Mouse (Mus musculus) layer of hippocampus, adult 18-20 months (tissue): ENCODE measurements around the gene Tmem235. TPM values are rescaled to one million over a fixed set of nuclear protein-coding genes. Genes with fewer than 3 reads are reported as not detected.
"Not testable (repeated sequence)": the region's sequence is repeated elsewhere in the genome, so short reads cannot be mapped to it uniquely, and the experiment has no call there.

ENCODE experiments used
- DNase-seq, 2 experiments: peaks; one replicate each; pipeline ENCODE4 v3.0.0; 2022; ENCODE audit warnings: low spot score in 2 of 2
- long read RNA-seq: library from polyadenylated mRNA; stranded (forward); transcript quantifications from one replicate; pipeline ENCODE4 v2.0.0, GENCODE M21; 2021
- total RNA-seq, 2 experiments: library from RNA; stranded (reverse); gene quantifications; 2 replicates each; pipeline ENCODE4 v1.2.3; 2021

The Tmem235 gene
- not detected for total RNA-seq
- long read RNA-seq, result 0 reads

DNA sequence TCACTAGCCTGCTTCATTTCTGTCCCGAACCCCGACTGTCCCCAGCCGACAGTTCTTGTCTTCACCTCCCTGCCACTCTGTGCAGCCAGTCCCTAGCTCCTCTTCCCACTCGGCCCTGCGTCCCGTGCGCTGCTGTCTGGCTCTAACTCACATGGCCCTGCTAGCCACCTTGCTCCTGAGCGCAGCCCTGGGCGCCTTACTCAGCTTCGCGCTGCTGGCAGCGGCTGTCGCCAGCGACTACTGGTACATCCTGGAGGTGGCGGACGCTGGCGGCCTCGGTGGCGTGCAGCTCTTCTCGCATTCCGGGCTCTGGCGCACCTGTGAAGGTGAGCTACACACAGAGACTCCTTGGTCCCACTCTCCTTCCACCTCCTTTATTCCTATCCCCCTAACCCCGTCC lies at the start of gene Tmem235:
Tmem235 (plus strand) TSS at position 152 of the 400 bp plus-strand sequence.
- no peak for DNase-seq

DNA sequence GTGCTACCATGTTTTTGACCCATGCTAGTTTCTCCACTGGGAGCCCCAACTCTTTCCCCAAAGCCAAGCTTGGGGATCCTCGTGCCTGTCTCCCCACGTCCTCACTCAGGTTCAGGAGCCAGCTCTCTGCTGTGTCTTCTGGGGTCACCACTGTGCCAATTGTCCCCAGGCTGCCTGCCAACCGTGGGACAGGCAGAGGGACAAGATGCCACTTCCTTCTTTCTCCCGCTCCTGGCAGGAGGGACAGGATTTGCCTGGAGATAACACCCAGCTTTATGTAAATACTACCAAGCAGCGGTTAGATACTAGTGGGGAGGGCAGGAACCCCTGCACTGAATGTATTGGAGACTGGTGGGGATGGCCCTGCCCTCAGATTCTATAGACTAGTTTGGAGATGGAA lies 46.7 kb upstream of the Tmem235 start:
- no peak for DNase-seq

DNA sequence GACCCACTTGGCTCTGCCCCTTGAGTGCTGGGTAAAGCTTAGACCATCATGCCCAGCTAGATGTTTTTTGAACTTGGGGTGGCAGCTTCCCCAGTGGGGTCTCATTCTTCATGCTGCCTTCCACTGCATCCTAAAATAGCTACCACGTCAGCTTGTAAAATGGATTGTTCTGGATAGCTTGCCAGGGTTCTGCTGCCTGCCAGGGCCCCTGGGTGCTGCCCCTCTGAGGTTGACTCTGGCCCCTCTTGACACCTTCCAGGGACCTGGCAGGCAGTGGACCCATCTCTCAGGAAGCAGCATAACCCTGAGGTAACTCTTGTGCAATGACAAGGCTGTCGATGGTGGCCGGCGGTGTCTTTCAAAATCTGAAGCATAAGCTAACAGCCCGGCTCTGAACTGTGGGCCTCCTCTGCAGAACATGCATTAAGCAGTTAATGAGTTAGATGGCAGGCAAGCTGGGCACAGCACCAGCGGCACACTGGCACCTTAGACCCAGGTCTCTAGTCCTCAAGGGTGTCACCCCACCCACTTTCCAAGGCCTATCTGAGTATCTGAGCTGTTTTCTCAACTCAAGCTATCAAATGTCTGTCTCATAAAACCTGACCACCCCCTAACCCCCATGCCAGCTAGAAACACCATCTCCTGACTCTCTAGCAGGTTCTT lies 45.7 kb upstream of the Tmem235 start:
- no peak for DNase-seq

DNA sequence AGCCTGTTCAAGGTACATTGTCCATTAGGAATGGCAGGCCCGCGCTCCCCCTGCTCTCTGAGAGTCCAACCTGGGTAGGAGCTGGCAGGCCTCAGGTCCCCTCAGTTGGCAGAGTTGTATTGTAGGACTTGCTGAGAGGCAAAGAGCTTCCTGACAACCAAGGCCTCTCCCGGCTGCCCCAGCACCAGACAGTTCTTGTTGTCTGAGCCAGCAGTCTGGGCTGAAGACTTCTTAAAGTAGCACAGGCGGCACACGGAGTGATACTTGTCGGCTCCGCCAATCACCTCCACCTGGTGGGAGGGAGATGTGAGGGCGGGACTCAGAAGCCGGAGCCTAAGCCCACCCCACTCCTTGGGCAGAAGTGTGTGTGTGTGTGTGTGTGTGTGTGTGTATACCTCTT lies 44.7 kb upstream of the Tmem235 start:
- not testable (repeated sequence) for DNase-seq

DNA sequence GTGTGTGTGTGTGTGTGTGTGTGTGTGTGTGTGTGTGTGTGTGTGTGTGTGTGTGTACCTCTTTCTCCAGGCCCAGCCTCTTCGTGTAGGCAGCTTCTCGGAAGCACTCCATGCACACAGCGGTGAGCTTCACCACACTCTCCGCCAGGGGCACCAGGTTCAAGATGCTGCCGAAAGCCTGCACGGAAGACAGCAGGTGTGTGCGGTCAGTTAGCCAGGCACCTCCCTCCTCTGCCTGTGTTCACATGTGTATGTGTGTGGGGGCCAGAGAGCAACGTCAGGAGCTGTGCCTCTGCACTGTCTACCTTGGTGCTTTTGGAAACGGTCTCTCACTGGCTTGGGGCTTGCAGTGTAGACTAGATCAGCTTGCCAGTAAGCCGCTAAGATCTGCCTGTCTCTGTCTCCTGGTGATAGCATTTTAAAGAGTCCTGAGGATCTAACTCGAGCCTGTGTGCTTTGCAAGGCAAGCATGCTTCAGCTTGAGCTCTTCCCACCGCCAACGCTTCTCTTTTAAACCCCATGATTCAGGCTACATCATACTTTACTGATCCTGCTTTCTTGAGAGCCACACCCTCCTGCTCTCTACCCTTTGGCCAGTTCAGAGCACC lies 44.1 kb upstream of the Tmem235 start:
- DNase-seq, result no peak

DNA sequence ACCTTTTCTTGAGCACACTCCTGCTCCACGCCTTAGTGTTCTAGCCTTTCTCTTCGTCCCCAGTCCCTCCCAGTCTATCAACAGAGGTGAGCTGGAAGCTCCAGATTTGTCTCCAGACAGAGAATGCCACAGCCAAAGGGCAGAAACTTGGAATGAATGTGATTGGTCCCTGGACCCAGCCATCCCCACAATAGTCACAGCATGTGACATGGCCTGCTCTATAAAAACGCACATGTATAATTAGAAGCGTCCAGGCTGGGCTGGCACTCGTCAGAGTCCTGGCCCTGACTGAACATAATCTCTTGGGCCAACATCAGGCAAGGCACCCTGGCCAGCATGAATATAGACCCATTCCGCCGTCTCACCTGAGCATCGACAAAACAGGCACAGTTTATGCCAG lies 41.5 kb upstream of the Tmem235 start:
- no peak for DNase-seq

DNA sequence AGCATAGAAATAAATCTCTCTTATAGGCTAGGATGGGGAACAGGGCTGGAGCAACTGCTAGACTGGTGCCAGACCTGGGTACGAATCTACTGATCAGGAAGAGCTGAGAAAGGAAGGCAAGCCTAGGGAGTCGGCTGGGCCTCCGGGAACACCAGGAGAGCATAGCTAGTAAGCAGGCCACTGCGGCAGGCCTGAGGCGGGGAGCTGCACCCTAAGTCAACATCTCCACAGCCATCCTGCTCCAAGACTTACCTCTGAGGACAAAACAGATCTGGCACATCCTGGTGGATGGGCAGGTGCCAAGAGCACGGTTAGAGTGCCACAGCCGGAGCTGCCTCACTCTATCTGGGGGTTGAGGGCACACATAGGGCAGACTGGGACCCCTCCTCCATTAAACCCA lies 40.4 kb upstream of the Tmem235 start:
- DNase-seq, result no peak

DNA sequence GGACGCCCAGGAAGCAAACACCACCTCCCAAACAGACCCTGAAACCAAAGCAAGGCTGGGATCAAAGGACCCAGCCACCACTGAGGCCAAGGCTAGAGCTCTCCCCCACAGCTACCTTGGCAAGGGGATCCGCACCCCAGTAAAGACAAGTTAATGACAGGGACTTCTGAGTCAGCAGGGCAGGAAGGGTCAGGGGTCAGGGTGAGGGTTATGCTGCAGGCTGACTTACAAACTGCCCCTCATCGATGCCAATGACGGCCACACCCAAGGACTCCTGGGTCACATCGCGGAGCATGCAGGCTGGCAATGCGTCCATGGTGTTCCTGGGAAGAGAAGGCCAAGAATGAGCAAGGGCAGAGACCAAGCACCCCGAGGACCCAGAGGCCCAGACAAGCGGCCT lies 38.7 kb upstream of the Tmem235 start:
- DNase-seq, result no peak

DNA sequence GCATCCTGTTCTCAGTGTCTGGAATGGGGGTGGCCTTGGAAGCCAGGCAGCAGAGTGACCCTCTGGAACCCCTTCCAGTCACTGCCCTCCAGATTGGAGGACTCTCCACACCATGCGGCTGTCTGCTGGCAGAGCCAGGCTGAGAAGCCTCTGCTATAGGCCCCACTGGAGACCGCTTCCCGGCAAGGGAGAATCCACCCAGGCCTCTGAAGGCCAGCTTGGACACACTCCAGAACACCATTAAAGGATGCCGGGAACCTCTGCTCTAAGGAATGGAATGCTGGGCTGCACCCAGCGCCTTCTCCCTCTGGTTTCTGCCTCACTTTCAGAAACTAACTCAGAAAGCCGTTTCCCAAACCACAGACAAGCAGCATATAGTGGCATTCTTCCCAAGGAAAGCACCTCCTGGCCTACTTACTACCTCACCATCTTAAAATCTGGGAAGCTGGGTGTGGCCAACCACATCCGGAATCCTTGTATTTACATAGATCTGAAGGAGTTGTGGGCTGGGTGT lies 37.8 kb upstream of the Tmem235 start:
- no peak for DNase-seq

DNA sequence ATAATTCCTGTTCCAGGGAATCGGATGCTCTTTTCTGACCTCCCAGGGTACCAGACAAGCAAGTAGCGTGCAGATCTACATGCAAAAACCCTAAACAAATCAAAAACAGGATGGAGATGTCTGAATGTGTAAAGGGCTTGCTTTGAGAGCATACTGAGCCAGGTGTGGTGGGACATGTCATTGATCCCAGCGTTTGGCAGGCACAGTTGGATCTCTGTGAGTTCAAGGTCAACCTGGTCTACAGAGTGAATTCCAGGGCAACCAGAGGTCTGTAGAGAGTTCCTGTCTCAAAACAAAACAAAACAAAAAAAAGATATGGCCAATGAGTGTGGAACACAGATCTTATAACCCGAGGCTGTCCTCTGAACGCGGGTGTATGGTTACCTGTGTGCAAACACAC lies 37.1 kb upstream of the Tmem235 start:
- no peak for DNase-seq

DNA sequence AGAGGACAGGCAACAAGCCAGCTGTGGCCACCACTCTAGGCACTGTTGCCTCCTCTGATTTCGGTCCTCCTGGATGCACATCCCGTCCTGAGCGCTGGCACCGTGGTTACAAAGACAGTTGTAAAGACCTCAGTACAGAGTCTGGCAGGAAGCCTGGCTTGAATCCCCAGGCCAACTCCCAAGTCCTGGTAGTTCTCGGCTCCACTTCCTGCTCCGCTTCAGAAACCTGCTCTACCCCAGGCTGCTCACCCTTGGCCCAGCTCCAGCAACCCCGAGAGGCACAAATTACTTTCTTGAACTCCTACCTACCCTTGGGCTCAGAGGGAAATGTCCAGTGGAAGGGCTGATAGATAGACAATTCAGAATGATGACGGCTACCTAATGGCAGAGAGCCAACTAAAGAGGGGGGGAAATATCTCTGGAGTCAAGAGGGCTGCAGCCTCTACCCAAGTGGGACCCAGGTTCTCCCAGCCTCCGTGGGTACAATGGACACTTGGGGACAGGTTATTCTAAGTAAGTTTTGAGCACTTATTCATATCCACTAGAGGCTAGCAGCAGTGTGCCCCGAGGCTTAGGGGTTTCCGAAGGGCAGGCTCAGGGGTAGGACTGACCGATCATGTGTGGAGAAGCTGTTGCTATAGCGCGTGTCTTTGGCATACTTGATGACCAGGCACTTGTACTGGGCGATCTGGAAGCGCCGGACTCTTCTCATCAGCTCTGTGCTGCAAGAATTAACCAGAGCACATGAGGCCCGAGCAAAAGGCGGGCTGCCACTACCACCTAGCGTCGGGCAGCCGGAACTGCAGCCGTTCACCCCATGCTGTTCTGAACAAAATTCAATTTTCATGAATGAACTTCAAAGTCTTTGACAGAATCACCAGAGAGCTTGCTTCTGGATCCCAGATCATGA lies 36.2 kb upstream of the Tmem235 start:
- DNase-seq, result peak; percentile 70 to 91

DNA sequence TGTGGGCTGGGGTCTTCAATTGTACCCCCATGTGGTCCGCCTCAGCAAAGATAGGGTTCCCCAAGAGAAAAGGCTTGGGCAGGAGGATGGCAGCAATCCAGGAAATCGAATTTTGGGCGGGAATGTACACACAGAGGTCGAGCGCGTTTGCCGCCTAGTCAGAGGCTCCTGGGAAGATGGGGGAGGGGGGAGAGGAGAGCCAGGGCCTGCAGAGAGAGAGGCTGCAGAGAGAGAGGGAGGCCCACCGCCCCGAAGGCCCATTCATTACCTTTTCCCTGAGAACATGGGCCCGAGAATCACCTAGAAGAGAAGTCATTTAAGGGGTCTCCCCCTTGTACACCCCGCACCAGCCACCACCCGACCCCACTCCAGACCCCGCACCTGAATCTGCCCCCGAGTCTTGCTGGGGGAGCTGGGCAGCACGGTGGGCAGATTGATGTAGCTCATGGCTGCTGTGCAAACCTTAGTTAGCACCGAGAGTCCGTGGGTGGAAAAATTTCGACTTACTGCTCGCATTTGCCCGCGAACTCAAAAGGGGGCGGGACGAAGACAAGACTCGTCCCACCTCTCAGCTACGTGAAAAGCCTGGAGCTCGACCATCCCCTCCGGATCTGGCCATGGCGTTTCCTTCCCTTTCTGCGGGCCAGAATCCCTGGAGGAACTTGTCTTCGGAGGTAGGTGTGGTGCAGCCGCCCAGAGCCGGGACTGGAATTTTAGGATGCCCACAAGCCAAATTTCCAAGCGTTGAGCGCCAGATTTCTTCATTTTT lies 35.0 kb upstream of the Tmem235 start, which contains the start of the genes Afmid and Tk1:
Afmid (plus strand) TSS at position 592 of the 769 bp plus-strand sequence.
Tk1 (minus strand) TSS at position 760 of the 769 bp plus-strand sequence.
- peak in 1 of 2 experiments; percentile 31 for DNase-seq

DNA sequence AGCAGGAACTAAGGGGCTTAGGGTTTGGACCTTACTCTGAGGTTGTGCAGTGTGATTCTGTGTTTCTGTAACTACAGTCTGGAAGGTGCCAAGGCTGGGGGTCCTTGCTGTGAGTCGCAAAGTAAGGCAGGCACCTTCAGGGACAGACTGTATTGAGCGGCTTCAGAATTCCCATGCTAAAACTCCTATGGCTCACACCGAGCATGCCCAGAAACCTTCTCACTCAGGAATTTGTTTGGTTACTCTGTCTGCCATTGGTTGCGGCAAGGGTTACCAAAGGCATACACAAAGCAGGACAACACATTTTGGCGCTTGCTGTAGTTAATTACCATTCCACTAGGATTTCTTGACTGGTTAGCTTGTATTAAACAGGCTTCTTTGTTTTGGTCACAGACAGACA lies 34.4 kb upstream of the Tmem235 start:
- no peak for DNase-seq

DNA sequence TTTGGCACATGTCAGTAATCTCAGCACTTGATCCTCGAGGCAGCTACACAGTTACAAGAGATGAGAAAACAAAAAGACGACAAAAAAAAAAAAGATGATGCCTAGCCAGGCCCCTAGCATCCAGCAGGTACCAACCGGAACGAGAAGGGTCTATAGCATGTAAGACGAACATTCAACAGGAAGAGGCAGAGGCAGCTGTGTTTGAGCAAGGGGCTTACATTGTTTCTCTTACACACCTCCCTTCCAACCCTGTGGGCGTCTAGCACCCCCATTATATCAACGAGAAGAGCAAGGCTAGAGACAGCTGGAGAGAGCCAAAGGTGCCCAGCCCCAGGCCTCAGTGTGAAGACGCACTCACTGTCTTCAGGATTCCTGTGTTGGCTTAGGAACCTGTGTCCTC lies 33.6 kb upstream of the Tmem235 start:
- no peak for DNase-seq

DNA sequence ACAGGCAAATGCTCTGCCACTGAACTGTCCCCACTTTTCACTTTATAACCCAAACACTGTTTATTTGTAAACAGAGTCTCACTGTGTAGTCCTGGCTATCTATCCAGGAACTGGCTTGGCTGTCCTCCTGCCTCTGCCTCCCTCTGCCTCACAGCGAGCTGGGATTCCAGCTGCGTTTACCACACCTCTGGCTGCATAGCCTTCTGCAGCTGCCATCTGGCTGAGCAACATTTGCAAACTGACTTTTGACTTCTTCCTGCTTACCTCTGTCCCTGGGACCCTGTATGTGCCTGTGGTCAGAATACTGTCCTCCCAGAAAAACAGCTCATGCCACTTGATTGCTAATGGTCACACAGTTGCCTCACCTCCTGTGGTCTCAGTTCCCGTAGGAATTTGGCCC lies 33.2 kb upstream of the Tmem235 start:
- no peak for DNase-seq

DNA sequence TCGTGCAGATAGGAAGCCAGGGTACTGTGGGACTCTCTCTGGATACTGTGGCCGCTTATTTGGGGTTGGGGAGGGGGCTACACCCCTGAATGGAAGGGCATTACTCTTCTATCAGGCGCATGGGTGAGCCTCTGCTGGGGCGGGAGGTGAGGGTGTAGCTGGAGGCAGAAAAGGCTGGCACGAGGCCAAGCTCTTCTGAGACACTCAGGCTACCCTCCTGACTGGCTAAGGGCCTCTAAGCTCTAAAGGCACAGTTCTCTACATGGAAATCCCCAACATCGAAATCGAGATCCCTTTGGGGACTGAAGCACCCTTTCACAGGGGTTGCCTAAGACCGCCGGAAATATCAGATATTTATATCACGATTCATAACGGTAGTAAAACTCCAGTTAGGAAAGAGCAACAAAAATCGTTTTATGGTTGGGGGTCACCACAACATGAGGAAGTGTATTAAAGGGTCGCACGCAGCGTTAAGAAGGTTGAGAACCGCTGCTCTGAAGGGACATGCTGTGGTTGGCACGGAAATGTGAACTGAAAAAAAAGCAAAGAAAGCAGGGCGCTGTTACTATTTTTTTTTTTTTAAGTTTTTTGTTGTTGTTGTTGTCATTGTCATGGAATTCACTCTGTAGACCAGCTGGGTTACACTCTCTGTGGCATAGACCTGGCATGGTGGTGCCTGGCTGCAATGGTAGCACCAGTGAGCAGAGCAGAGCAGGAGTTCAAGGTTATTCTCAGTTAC lies 32.2 kb upstream of the Tmem235 start:
- DNase-seq, result no peak

DNA sequence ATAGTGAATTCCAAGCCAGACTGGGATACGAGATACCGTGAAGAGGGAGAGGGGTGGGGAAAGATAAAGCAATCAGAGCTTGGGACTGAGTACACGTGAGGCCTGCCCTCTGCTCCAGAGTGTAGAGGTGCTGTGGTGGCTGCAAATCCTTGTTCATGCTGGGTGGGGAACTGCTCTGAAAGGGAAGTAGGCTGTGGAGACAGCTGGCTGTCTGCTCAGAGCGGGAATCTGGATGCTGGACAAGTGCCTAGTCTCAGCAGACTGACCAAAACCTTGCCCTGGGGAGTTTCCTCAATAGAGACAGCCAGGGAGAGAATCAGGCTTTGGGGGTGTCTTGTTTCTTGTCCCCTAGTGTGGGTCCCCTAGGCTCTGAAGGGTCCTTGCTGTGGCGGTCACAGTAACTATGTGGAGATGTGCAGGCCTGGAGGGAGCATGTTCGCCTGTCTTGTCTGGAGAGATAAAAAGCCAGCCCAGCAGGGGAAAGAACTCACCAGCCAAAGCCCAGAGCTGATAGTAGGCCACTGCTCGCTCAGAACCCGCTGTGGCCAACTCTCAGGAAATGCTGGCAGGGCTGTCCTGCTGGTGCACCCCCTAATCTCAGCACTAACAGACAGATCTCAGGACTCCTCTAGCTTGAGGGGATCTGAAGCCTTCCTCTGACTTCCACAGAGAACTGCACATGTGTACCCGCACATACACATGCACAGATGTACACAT lies 31.5 kb upstream of the Tmem235 start:
- DNase-seq, result no peak

DNA sequence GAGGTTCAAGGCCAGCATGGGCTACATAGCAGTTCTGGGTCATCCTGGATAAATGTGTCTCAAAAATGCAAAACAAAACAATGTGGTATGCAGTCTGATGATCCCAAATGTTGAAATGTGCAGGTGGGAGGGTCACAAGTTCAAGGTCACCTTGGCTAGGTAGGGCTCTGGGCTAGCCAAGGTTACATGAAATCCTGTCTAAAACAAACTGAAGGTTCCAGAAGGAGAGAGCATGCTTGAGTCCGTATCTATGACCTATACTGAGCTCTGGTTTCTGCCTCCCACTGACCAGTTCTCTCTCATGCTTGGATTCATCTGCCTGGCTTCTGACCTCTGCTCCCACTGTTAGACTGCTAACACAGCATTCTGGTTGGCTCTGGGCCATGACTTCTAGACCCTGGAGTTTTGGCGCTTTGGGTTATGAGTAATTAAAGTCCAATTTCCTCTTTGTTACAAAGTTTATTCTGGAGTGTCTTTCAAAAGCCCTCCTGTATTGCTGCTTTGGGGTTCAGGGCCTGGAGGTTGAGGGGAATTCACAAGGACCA lies 30.8 kb upstream of the Tmem235 start:
- no peak for DNase-seq

DNA sequence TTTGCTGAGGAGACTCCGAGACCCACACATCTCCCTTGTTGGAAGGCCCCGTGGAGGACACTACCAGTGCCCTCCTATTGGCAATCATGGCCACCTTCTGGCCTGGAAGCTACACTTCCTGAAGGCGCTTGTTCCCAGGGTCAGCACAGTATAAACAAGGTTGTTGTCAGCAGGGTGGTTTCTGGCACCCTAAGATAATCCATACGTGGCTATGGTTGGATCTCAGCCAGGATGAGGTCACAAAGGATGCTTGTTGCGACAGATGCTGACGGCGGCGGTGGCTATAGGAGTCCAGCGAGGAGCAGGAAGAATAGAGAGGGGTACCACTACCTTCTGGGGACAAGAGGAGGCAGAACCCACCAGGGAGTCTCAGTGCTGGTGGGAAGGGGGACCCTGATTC lies 30.2 kb upstream of the Tmem235 start:
- no peak for DNase-seq
